Mouse (Mus musculus): ENCODE data around the gene Ficd. TPM values are rescaled to one million over a fixed set of nuclear protein-coding genes. Genes with fewer than 3 reads are reported as not detected.

Gene Ficd
- polyA plus RNA-seq, 1 experiment from 2014 or later, result 4.9 TPM

GRCm38 (mm10) chr5:113731174-113731573 is 4.4 kb upstream of the Ficd start:
- WGBS, result 80% methylated on average over 7 of the region's 7 CpGs
- Histone ChIP-seq H3K4me2 (no peak overlapping the region), H3K9ac (no peak overlapping the region), H3K4me3 (no peak overlapping the region), H3K4me1 (replicated peaks) (peaks cover 4% of the 10 kb centered on the region), H3K27ac (no peak overlapping the region), H3K9me3 (replicated peaks) (no peaks in the 10 kb centered on the region), H3K27me3 (peaks cover 12% of the 10 kb centered on the region), H3K36me3 (no peaks in the 10 kb centered on the region)
- no peak for ATAC-seq (replicated peaks; ENCODE audit: insufficient number of reproducible peaks, insufficient read depth, low FRiP score, low read depth)

GRCm38 (mm10) chr5:113732182-113732581 is 3.4 kb upstream of the Ficd start:
- no peak overlapping the region for H3K4me3 ChIP-seq
- 21% methylated on average over 6 of the region's 6 CpGs for WGBS
- H3K9ac ChIP-seq, result no peak overlapping the region
- H3K4me2 ChIP-seq, result no peak overlapping the region
- no peak overlapping the region for H3K27ac ChIP-seq
- H3K36me3 ChIP-seq, result no peaks in the 10 kb centered on the region
- peaks cover 3% of the 10 kb centered on the region for H3K27me3 ChIP-seq
- H3K9me3 ChIP-seq (replicated peaks), result no peaks in the 10 kb centered on the region
- H3K4me1 ChIP-seq (replicated peaks), result peaks cover 13% of the 10 kb centered on the region
- ATAC-seq (replicated peaks; ENCODE audit: insufficient number of reproducible peaks, insufficient read depth, low FRiP score, low read depth), result no peak

- no peak overlapping the region for H3K9ac ChIP-seq
- H3K9me3 ChIP-seq (replicated peaks), result no peaks in the 10 kb centered on the region
- H3K4me1 ChIP-seq (replicated peaks), result peaks cover 16% of the 10 kb centered on the region
- no peak overlapping the region for H3K4me2 ChIP-seq
- no peaks in the 10 kb centered on the region for H3K27me3 ChIP-seq
- peaks cover 18% of the 10 kb centered on the region for H3K36me3 ChIP-seq
- 71% methylated on average over 5 of the region's 5 CpGs for WGBS
- ATAC-seq (replicated peaks; ENCODE audit: insufficient number of reproducible peaks, insufficient read depth, low FRiP score, low read depth), result no peak
- H3K27ac ChIP-seq, result no peak overlapping the region
- no peak overlapping the region for H3K4me3 ChIP-seq
These were observed 1.2 kb upstream of the Ficd start for GRCm38 (mm10) chr5:113734376-113734775.

- WGBS, result 35% methylated on average over 7 of the region's 7 CpGs
- peaks cover 16% of the 10 kb centered on the region for H3K4me1 ChIP-seq (replicated peaks)
- no peaks in the 10 kb centered on the region for H3K27me3 ChIP-seq
- ATAC-seq (replicated peaks; ENCODE audit: insufficient number of reproducible peaks, insufficient read depth, low FRiP score, low read depth), result no peak
- peaks cover 24% of the 10 kb centered on the region for H3K36me3 ChIP-seq
- H3K27ac ChIP-seq, result peak overlapping the region; percentile 92
- H3K9ac ChIP-seq, result peak overlapping the region; percentile 54
- H3K4me3 ChIP-seq, result peak overlapping the region; percentile 77
- peak overlapping the region; percentile 74 for H3K4me2 ChIP-seq
- no peaks in the 10 kb centered on the region for H3K9me3 ChIP-seq (replicated peaks)
These were observed 619 bp upstream of the Ficd start for GRCm38 (mm10) chr5:113735023-113735344.

- peak; percentile 19; the same call in 1 of the 2 replicates for ATAC-seq (replicated peaks; ENCODE audit: insufficient number of reproducible peaks, insufficient read depth, low FRiP score, low read depth)
- H3K9me3 ChIP-seq (replicated peaks), result no peaks in the 10 kb centered on the region
- peaks cover 36% of the 10 kb centered on the region for H3K36me3 ChIP-seq
- H3K4me3 ChIP-seq, result peak overlapping the region; percentile 77
- H3K27ac ChIP-seq, result peak overlapping the region; percentile 92
- peak overlapping the region; percentile 90 for H3K4me2 ChIP-seq
- 3% methylated on average over 10 of the region's 10 CpGs for WGBS
- no peaks in the 10 kb centered on the region for H3K27me3 ChIP-seq
- H3K4me1 ChIP-seq (replicated peaks), result peaks cover 16% of the 10 kb centered on the region
- peak overlapping the region; percentile 66 for H3K9ac ChIP-seq
These were observed 505 bp downstream of the Ficd start for GRCm38 (mm10) chr5:113736113-113736502.

GRCm38 (mm10) chr5:113736522-113737164 is 1.0 kb downstream of the Ficd start:
- Histone ChIP-seq H3K9ac (peak overlapping the region; percentile 66), H3K36me3 (peaks cover 41% of the 10 kb centered on the region), H3K9me3 (replicated peaks) (no peaks in the 10 kb centered on the region), H3K27me3 (no peaks in the 10 kb centered on the region), H3K4me1 (replicated peaks) (peaks cover 16% of the 10 kb centered on the region), H3K27ac (peak overlapping the region; percentile 92; the same call in 1 of the 2 replicates), H3K4me3 (peak overlapping the region; percentile 77), H3K4me2 (peak overlapping the region; percentile 90)
- no peak for ATAC-seq (replicated peaks; ENCODE audit: insufficient number of reproducible peaks, insufficient read depth, low FRiP score, low read depth)
- 33% methylated on average over 15 of the region's 15 CpGs for WGBS

- Histone ChIP-seq H3K4me2 (no peak overlapping the region), H3K9me3 (replicated peaks) (no peaks in the 10 kb centered on the region), H3K36me3 (peaks cover 50% of the 10 kb centered on the region)
These were observed 2.1 kb downstream of the Ficd start for GRCm38 (mm10) chr5:113737607-113738237.

GRCm38 (mm10) chr5:113747629-113748028 is 12.0 kb downstream of the Ficd start:
- no peak for ATAC-seq (replicated peaks; ENCODE audit: insufficient number of reproducible peaks, insufficient read depth, low FRiP score, low read depth)
- no peak overlapping the region for H3K4me3 ChIP-seq
- 88% methylated on average over 5 of the region's 5 CpGs for WGBS

More at GRCm38 (mm10) chr5:113737607-113738237, 2.1 kb downstream of the Ficd start:
- no peaks in the 10 kb centered on the region for H3K27me3 ChIP-seq
- H3K4me1 ChIP-seq (replicated peaks), result peaks cover 16% of the 10 kb centered on the region
- H3K4me3 ChIP-seq, result no peak overlapping the region
- no peak overlapping the region for H3K9ac ChIP-seq
- H3K27ac ChIP-seq, result no peak overlapping the region
- ATAC-seq (replicated peaks; ENCODE audit: insufficient number of reproducible peaks, insufficient read depth, low FRiP score, low read depth), result no peak
- 87% methylated on average over 11 of the region's 11 CpGs for WGBS

GRCm38 (mm10) chr5:113748556-113749331 is 13.1 kb downstream of the Ficd start:
- Histone ChIP-seq H3K36me3 (peaks cover 99% of the 10 kb centered on the region), H3K9ac (no peak overlapping the region), H3K4me2 (no peak overlapping the region), H3K4me3 (no peak overlapping the region), H3K9me3 (replicated peaks) (no peaks in the 10 kb centered on the region), H3K4me1 (replicated peaks) (no peaks in the 10 kb centered on the region), H3K27ac (no peak overlapping the region), H3K27me3 (no peaks in the 10 kb centered on the region)
- 93% methylated on average over 13 of the region's 13 CpGs for WGBS
- ATAC-seq (replicated peaks; ENCODE audit: insufficient number of reproducible peaks, insufficient read depth, low FRiP score, low read depth), result no peak

More at GRCm38 (mm10) chr5:113747629-113748028, 12.0 kb downstream of the Ficd start:
- Histone ChIP-seq H3K4me2 (no peak overlapping the region), H3K27me3 (no peaks in the 10 kb centered on the region), H3K9me3 (replicated peaks) (no peaks in the 10 kb centered on the region), H3K36me3 (peaks cover 99% of the 10 kb centered on the region), H3K9ac (no peak overlapping the region), H3K4me1 (replicated peaks) (no peaks in the 10 kb centered on the region), H3K27ac (no peak overlapping the region)

GRCm38 (mm10) chr5:113751521-113752157 is 16.0 kb downstream of the Ficd start:
- Histone ChIP-seq H3K9ac (no peak overlapping the region), H3K4me1 (replicated peaks) (no peaks in the 10 kb centered on the region)
- ATAC-seq (replicated peaks; ENCODE audit: insufficient number of reproducible peaks, insufficient read depth, low FRiP score, low read depth), result no peak

GRCm38 (mm10) chr5:113755347-113756030 is 19.9 kb downstream of the Ficd start:
- Histone ChIP-seq H3K36me3 (peaks cover 95% of the 10 kb centered on the region), H3K9ac (no peak overlapping the region), H3K4me1 (replicated peaks) (no peaks in the 10 kb centered on the region), H3K27ac (no peak overlapping the region), H3K27me3 (no peaks in the 10 kb centered on the region), H3K9me3 (replicated peaks) (no peaks in the 10 kb centered on the region), H3K4me3 (no peak overlapping the region), H3K4me2 (no peak overlapping the region)
- ATAC-seq (replicated peaks; ENCODE audit: insufficient number of reproducible peaks, insufficient read depth, low FRiP score, low read depth), result no peak
- 86% methylated on average over 15 of the region's 15 CpGs for WGBS

More at GRCm38 (mm10) chr5:113751521-113752157, 16.0 kb downstream of the Ficd start:
- no peaks in the 10 kb centered on the region for H3K9me3 ChIP-seq (replicated peaks)
- H3K4me3 ChIP-seq, result no peak overlapping the region
- H3K27ac ChIP-seq, result no peak overlapping the region
- H3K36me3 ChIP-seq, result peaks cover 98% of the 10 kb centered on the region
- H3K4me2 ChIP-seq, result no peak overlapping the region
- WGBS, result 81% methylated on average over 9 of the region's 9 CpGs
- H3K27me3 ChIP-seq, result no peaks in the 10 kb centered on the region
